Mouse (Mus musculus) heart, adult 18-20 months (tissue): ENCODE results near the gene Abcc5. TPM values are rescaled to one million over a fixed set of nuclear protein-coding genes. Genes with fewer than 3 reads are reported as not detected.
"Not testable (repeated sequence)": the region's sequence is repeated elsewhere in the genome, so short reads cannot be mapped to it uniquely, and the experiment has no call there.

Experiments used
- DNase-seq, 2 experiments: peaks; one replicate each; pipeline ENCODE4 v3.0.0; 2021 to 2022; ENCODE audit warnings: mixed read lengths in 1 of 2
- total RNA-seq, 2 experiments: library from RNA; stranded (reverse); gene quantifications; 2 replicates each; pipeline ENCODE4 v1.2.3; 2021

Abcc5 gene
- total RNA-seq, 2 experiments from 2014 or later = 20.7 to 24.0 TPM

GRCm38 (mm10) chr16:20424226-20424663 is 1.9 kb downstream of the Abcc5 start:
- peak; percentile 56 to 70 for DNase-seq

GRCm38 (mm10) chr16:20422938-20423730 is 3.1 kb downstream of the Abcc5 start:
- no peak for DNase-seq

- no peak for DNase-seq
Measured at GRCm38 (mm10) chr16:20418054-20418453, 8.1 kb downstream of the Abcc5 start.

DNA sequence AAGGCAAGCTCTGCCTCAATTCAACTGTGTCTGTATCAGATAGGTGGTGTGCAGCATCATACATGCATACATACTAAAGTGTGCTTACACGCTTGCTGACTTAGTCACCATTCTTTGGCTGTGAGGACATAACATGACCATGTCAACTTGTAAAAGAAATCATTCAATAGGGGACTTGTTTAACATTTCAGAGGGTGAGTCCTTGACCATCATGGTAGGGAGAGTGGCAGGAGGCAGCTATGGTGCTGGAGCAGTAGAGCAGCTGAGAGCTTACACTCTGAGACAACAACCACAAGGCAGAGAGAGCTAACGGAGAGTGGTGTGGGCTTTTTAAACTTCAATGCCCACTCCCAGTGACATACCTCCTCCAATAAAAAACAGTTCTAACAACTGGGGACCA is 9.9 kb downstream of the Abcc5 start:
- DNase-seq = peak in 1 of 2 experiments; percentile 0

GRCm38 (mm10) chr16:20415804-20416203 is 10.4 kb downstream of the Abcc5 start:
- DNase-seq = peak in 1 of 2 experiments; percentile 0

GRCm38 (mm10) chr16:20415211-20415610 is 11.0 kb downstream of the Abcc5 start:
- DNase-seq = no peak

GRCm38 (mm10) chr16:20413870-20414331 is 12.3 kb downstream of the Abcc5 start:
- peak in 1 of 2 experiments; percentile 31 for DNase-seq

DNA sequence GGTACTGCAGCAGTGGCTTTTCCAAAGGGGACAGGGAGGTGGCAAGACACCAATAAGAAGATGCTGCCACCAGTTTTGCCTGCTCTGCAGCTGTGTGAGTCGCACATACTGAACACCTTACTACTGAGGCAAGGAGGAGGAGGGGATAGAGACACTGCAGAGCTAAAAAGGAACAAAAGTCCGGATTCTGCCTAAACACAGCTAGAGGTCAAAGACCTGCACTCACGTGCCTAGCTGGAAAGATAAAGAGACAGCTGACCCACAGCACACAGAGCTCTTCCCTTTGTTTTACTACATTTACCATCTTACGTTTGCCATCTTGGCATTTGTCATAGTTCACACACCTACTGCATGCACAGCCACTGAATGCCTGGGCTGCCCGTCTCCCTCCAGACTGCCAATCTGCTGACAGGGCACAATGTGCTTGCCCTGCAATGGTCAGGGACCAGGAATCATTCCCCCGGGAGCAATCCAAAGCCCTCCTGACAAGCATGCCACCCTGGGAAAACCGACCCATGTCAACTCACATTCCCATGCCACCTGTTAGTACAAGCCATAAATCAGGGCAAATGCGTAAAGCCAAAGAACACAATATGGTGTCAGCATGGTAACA is 14.1 kb downstream of the Abcc5 start:
- no peak for DNase-seq

DNA sequence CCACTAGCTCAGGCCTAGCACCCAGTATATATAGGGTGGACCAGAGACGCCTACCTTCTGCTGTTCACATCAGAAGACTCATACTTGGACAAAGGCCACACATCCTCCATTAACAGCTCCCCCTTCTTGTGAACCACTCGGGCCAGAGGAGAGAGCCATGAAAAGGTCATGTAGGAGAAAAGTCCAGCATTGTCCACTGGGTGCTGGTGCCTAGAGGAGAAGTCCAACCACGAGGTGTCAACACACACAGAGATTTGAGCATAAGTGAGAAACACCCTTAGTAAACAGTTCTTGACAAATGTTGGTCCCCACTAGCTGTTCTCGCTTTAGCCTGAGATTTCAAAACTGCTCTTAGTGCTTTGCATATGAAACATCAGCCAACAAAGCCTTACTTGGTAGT is 20.9 kb downstream of the Abcc5 start:
- DNase-seq = no peak

DNA sequence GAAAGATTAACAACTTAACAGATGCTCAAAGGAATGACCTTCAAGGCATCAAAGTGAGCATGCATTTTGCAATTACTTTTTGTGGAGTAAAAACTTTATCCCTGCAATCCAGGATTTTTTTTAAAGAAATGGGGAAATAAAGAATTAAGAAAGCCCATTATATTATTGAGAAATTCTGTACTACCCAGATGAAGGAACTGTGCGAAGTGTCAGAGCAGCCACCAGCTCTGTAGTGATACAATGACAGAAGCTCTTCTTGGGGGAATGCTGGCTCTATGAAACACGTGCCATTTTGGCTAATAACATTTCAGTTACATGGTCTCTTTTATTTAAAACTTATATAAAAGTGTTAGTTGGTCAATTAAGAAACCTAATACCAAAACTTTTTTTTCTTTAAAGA is 22.9 kb downstream of the Abcc5 start:
- DNase-seq = no peak

- DNase-seq = no peak
Measured at GRCm38 (mm10) chr16:20401592-20401991, 24.6 kb downstream of the Abcc5 start.

- no peak for DNase-seq
Measured at GRCm38 (mm10) chr16:20400707-20401591, 25.2 kb downstream of the Abcc5 start.

- no peak for DNase-seq
Measured at GRCm38 (mm10) chr16:20396851-20397250, 29.3 kb downstream of the Abcc5 start.

DNA sequence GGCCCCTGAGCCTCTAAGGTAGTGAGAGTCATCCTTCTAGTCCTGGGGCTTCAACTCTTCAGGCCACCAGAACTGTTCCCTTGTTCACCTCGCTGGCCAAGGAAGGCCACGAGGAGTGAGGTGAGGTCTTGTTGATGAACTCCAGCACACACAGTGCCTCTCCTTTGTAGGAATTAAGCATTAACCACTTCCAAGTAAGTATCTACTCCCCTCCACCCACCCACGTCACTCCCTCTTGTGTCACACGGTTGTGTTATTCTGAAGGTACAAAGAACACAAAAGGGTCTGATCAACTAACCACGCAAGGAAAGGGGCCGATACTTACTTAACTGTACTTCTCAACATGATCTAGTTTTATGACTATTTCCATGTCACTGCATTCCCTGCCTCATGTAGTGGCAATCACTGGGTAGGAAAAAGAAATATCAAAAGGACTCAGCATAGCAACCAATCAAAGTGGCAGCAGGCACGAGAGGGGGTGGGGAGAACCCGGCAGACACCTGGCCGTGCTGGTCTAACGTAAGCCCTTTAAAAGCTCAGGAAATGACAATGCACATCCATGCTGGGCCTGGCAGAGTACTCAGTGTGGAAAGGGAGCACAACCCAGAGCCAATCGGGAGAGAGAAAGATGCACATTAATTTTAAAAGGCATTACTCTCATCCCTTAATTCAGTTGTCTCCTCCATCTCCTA is 30.8 kb downstream of the Abcc5 start:
- no peak for DNase-seq

- DNase-seq = no peak
Measured at GRCm38 (mm10) chr16:20391753-20392152, 34.4 kb downstream of the Abcc5 start.

GRCm38 (mm10) chr16:20390233-20390632 is 36.0 kb downstream of the Abcc5 start:
- no peak for DNase-seq

GRCm38 (mm10) chr16:20381031-20381430 is 45.2 kb downstream of the Abcc5 start:
- DNase-seq = no peak

- DNase-seq = no peak
Measured at GRCm38 (mm10) chr16:20375341-20375740, 50.9 kb downstream of the Abcc5 start.

- DNase-seq = peak in 1 of 2 experiments; percentile 11
Measured at GRCm38 (mm10) chr16:20371731-20372130, 54.5 kb downstream of the Abcc5 start.

GRCm38 (mm10) chr16:20368221-20368620 is 58.0 kb downstream of the Abcc5 start:
- no peak for DNase-seq

- no peak for DNase-seq
Measured at GRCm38 (mm10) chr16:20362121-20362520, 64.1 kb downstream of the Abcc5 start.

- not testable (repeated sequence) for DNase-seq
Measured at GRCm38 (mm10) chr16:20361496-20361895, 64.7 kb downstream of the Abcc5 start.
